Mouse (Mus musculus) heart, postnatal 0 days (tissue): ENCODE measurements around the gene Lemd1.

ENCODE experiments used
- CTCF ChIP-seq: IDR thresholded peaks from 2 replicates; pipeline ENCODE4 v1.5.1; 2016; ENCODE audit warnings: antibody characterized with exemption, control low read depth, low read depth
- EP300 ChIP-seq: IDR thresholded peaks from 2 replicates; pipeline ENCODE4 v1.6.1; 2016; ENCODE audit warnings: antibody characterized with exemption, low read depth

DNA sequence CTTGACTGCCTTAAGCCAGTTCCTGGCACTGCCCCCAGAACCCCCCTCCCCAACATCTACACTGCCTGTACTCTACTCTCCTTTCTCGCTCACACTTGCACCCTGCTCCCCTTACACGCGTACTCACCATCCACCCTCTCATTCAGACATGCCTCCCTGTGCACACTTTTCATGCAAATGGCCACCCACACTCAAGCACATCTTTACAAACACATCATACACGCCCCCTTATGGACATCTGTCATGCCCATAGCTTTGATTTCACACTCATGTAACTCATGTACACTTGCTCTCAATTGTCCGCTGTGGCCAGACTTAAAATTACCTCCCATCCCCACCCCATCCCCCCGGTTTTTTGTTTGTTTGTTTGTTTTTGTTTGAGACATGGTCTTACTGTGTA is 116.7 kb downstream of the Lemd1 start:
- TF ChIP-seq CTCF (no peak), EP300 (no peak)
